ENCODE assay signal across 8 mouse cellular contexts in the genomic region with DNA sequence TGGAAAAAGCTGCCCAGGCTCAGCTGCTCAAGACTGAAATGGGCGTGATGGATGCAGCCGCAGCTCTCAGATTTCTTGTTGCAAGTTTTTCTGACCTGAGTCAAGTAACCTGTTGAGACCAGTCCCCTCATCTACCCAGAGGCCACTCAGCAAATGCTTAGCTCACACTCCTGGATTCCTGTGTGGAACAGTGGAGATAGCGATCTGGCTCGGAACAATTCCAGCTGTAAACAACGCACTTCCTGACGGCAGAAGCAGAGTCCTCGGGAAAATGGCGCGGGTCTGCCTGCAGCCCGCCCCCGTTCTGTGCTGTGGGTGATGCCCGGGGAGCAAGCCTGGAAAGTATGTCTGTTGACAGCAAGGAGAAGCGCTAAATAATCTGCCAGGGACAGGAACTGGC.
DNase-seq lines count a peak whose midpoint lies in the region; ATAC-seq and TF ChIP-seq lines count a peak whose summit lies in the region.

No protein-coding gene starts in this region.

- no peaks in the 10 kb centered on the region for H3K36me3 ChIP-seq in hindbrain, embryonic 16.5 days (ENCODE audit: control insufficient read depth, insufficient read depth, low read length)
- H3K36me3 ChIP-seq in liver, embryonic 14.5 days (replicated peaks; ENCODE audit: control insufficient read depth, insufficient read depth, low read depth) = no peaks in the 10 kb centered on the region

- DNase-seq in left cerebral cortex, adult 2 months (ENCODE audit: extremely low spot score in 1 of 2, low spot score in 2 of 2) = no peak
- no peak for DNase-seq in left cerebral cortex, postnatal 25 days (ENCODE audit: low spot score in 2 of 2)
- DNase-seq in gastrocnemius, adult 2 months = peak; percentile 65
- no peak for DNase-seq in liver, embryonic 14.5 days (ENCODE audit: low read depth in 3 of 3, low spot score in 3 of 3)
- DNase-seq in ovary, adult 18-20 months (ENCODE audit: low spot score) = peak; percentile 40
- no peak for DNase-seq in left cerebral cortex, postnatal 4 days

- H3K4me2 ChIP-seq in hindbrain, embryonic 16.5 days (ENCODE audit: low read length) = peak overlapping the region; percentile 14
- H3K4me2 ChIP-seq in liver, embryonic 14.5 days (ENCODE audit: low read depth) = peak overlapping the region; percentile 44

- TF ChIP-seq CTCF in left cerebral cortex, adult 2 months (IDR thresholded peaks at IDR 0.05) = no peak
- TF ChIP-seq CTCF in gastrocnemius, adult 2 months (IDR thresholded peaks at IDR 0.05) = no peak
- TF ChIP-seq CTCF in liver, embryonic 14.5 days (IDR thresholded peaks at IDR 0.05; ENCODE audit: low read depth) = no peak

- no peak for ATAC-seq in hindbrain, embryonic 16.5 days
- ATAC-seq in liver, embryonic 14.5 days (ENCODE audit: insufficient read depth) = no peak
- no peak for ATAC-seq in megakaryocyte-erythroid progenitor cell, adult 5-6 weeks (replicated peaks; ENCODE audit: low FRiP score, low TSS enrichment, poor library complexity, severe bottlenecking)

- peak overlapping the region; percentile 51; the same call in 1 of the 2 replicates for H3K27ac ChIP-seq in left cerebral cortex, adult 2 months
- H3K27ac ChIP-seq in gastrocnemius, adult 2 months = peak overlapping the region; percentile 86
- H3K27ac ChIP-seq in hindbrain, embryonic 16.5 days (ENCODE audit: low read depth, low read length) = no peak overlapping the region
- no peak overlapping the region for H3K27ac ChIP-seq in liver, embryonic 14.5 days

- peak overlapping the region; percentile 32 for H3K4me3 ChIP-seq in left cerebral cortex, adult 2 months
- peak overlapping the region; percentile 71 for H3K4me3 ChIP-seq in gastrocnemius, adult 2 months
- H3K4me3 ChIP-seq in hindbrain, embryonic 16.5 days (ENCODE audit: low read length) = no peak overlapping the region
- H3K4me3 ChIP-seq in liver, embryonic 14.5 days (ENCODE audit: insufficient read depth in 1 of 2, low read depth in 2 of 2, low read length in 2 of 2) = peak overlapping the region in 1 of 2 experiments; percentile 18; a peak in 1 of 4 replicates

- peaks cover 6% of the 10 kb centered on the region for H3K4me1 ChIP-seq in hindbrain, embryonic 16.5 days (ENCODE audit: control insufficient read depth, insufficient read depth, low read depth, low read length)
- peaks cover 0 to 2% of the 10 kb centered on the region in 2 experiments; a peak in 1 of 4 replicates for H3K4me1 ChIP-seq in liver, embryonic 14.5 days (replicated peaks; ENCODE audit: control insufficient read depth in 2 of 2, insufficient read depth in 2 of 2, low read length in 1 of 2)

- H3K9me3 ChIP-seq in hindbrain, embryonic 16.5 days (ENCODE audit: control insufficient read depth, low read length) = no peaks in the 10 kb centered on the region
- H3K9me3 ChIP-seq in liver, embryonic 14.5 days (ENCODE audit: control insufficient read depth, low read length) = no peaks in the 10 kb centered on the region

- no peak for TF ChIP-seq EP300 in liver, embryonic 14.5 days (IDR thresholded peaks at IDR 0.05; ENCODE audit: low read depth)

- H3K27me3 ChIP-seq in hindbrain, embryonic 16.5 days (replicated peaks; ENCODE audit: control insufficient read depth, insufficient read depth, low read length) = no peaks in the 10 kb centered on the region
- no peaks in the 10 kb centered on the region for H3K27me3 ChIP-seq in liver, embryonic 14.5 days (ENCODE audit: control insufficient read depth, insufficient read depth, low read length)

- no peak overlapping the region for H3K9ac ChIP-seq in hindbrain, embryonic 16.5 days (ENCODE audit: low read depth, low read length)
- no peak overlapping the region for H3K9ac ChIP-seq in liver, embryonic 14.5 days (replicated peaks)

- WGBS in hindbrain, embryonic 16.5 days = 33% methylated on average over 13 of the region's 13 CpGs
- WGBS in liver, embryonic 14.5 days (ENCODE audit: insufficient replicate concordance) = 13% methylated on average over 13 of the region's 13 CpGs

- intact Hi-C loops in left cerebral cortex, adult 2 months (cut with DNase I) = no loop called here
- intact Hi-C loops in left cerebral cortex, postnatal 25 days (cut with DNase I) = no loop called here
- intact Hi-C loops in gastrocnemius, adult 2 months (cut with DNase I) = no loop called here
- intact Hi-C loops in left cerebral cortex, postnatal 4 days (cut with DNase I) = no loop called here

Comparison
In these comparisons a context has a peak if more than half of its experiments do, and no peak if none do; other contexts are left out.
1. DNase-seq: peak in gastrocnemius, adult 2 months (single experiment) and ovary, adult 18-20 months (single experiment); none in left cerebral cortex, adult 2 months (0 of 2), left cerebral cortex, postnatal 25 days (0 of 2), liver, embryonic 14.5 days (0 of 3) and left cerebral cortex, postnatal 4 days (single experiment).
2. H3K27ac ChIP-seq: peak in left cerebral cortex, adult 2 months (single experiment) and gastrocnemius, adult 2 months (single experiment); none in hindbrain, embryonic 16.5 days (single experiment) and liver, embryonic 14.5 days (single experiment).